Mouse (Mus musculus): ENCODE measurements around the gene Il4i1.

Il4i1 gene

GRCm38 (mm10) chr7:44815721-44816469 lies at the start of gene Il4i1, which contains the start of gene Nup62:
Gene Il4i1, plus strand, starts transcription at chr7:44816387.
Gene Nup62, plus strand, starts transcription at chr7:44816088.
- in situ Hi-C loops (cut with MboI; ENCODE audit: low sequenced_read_pairs) = no loop called here

- in situ Hi-C loops (cut with MboI; ENCODE audit: low sequenced_read_pairs) = no loop called here
Measured at GRCm38 (mm10) chr7:44768129-44768528, 48.1 kb upstream of the Il4i1 start.

GRCm38 (mm10) chr7:44770046-44770578 lies 46.1 kb upstream of the Il4i1 start:
- in situ Hi-C loops (cut with MboI; ENCODE audit: low sequenced_read_pairs) = no loop called here

- in situ Hi-C loops (cut with MboI; ENCODE audit: low sequenced_read_pairs) = no loop called here
Measured at GRCm38 (mm10) chr7:44772591-44773204, 43.5 kb upstream of the Il4i1 start.

- in situ Hi-C loops (cut with MboI; ENCODE audit: low sequenced_read_pairs) = no loop called here
Measured at GRCm38 (mm10) chr7:44776849-44777498, 39.2 kb upstream of the Il4i1 start.

- in situ Hi-C loops (cut with MboI; ENCODE audit: low sequenced_read_pairs) = no loop called here
Measured at GRCm38 (mm10) chr7:44780101-44780500, 36.1 kb upstream of the Il4i1 start.

GRCm38 (mm10) chr7:44789531-44789930 lies 26.7 kb upstream of the Il4i1 start:
- in situ Hi-C loops (cut with MboI; ENCODE audit: low sequenced_read_pairs) = no loop called here

- in situ Hi-C loops (cut with MboI; ENCODE audit: low sequenced_read_pairs) = no loop called here
Measured at GRCm38 (mm10) chr7:44790066-44790465, 26.1 kb upstream of the Il4i1 start.

GRCm38 (mm10) chr7:44792781-44793180 lies 23.4 kb upstream of the Il4i1 start:
- in situ Hi-C loops (cut with MboI; ENCODE audit: low sequenced_read_pairs) = no loop called here

GRCm38 (mm10) chr7:44808927-44809326 lies 7.3 kb upstream of the Il4i1 start:
- in situ Hi-C loops (cut with MboI; ENCODE audit: low sequenced_read_pairs) = no loop called here

GRCm38 (mm10) chr7:44809466-44809865 lies 6.7 kb upstream of the Il4i1 start:
- in situ Hi-C loops (cut with MboI; ENCODE audit: low sequenced_read_pairs) = no loop called here

GRCm38 (mm10) chr7:44810365-44810764 lies 5.8 kb upstream of the Il4i1 start:
- in situ Hi-C loops (cut with MboI; ENCODE audit: low sequenced_read_pairs) = no loop called here

- in situ Hi-C loops (cut with MboI; ENCODE audit: low sequenced_read_pairs) = no loop called here
Measured at GRCm38 (mm10) chr7:44810819-44811557, 5.2 kb upstream of the Il4i1 start.

GRCm38 (mm10) chr7:44812651-44813325 lies 3.4 kb upstream of the Il4i1 start:
- in situ Hi-C loops (cut with MboI; ENCODE audit: low sequenced_read_pairs) = no loop called here

- in situ Hi-C loops (cut with MboI; ENCODE audit: low sequenced_read_pairs) = no loop called here
Measured at GRCm38 (mm10) chr7:44813985-44814384, 2.2 kb upstream of the Il4i1 start.

GRCm38 (mm10) chr7:44814423-44814822 lies 1.8 kb upstream of the Il4i1 start:
- in situ Hi-C loops (cut with MboI; ENCODE audit: low sequenced_read_pairs) = no loop called here

- in situ Hi-C loops (cut with MboI; ENCODE audit: low sequenced_read_pairs) = no loop called here
Measured at GRCm38 (mm10) chr7:44814952-44815553, 1.1 kb upstream of the Il4i1 start.

- in situ Hi-C loops (cut with MboI; ENCODE audit: low sequenced_read_pairs) = no loop called here
Measured at GRCm38 (mm10) chr7:44816470-44817021, 359 bp downstream of the Il4i1 start, which contains the start of gene Atf5. Gene Atf5, minus strand, starts transcription at chr7:44816658.

GRCm38 (mm10) chr7:44817441-44817840 lies 1.3 kb downstream of the Il4i1 start:
- in situ Hi-C loops (cut with MboI; ENCODE audit: low sequenced_read_pairs) = no loop called here

- in situ Hi-C loops (cut with MboI; ENCODE audit: low sequenced_read_pairs) = no loop called here
Measured at GRCm38 (mm10) chr7:44818164-44818563, 2.0 kb downstream of the Il4i1 start.

Measured in CH12F3 (cell line).